Mouse (Mus musculus) erythroblast, embryonic 14.5 days (primary cell): ENCODE results near the gene Lonp1. TPM values are rescaled to one million over a fixed set of nuclear protein-coding genes. Genes with fewer than 3 reads are reported as not detected.
A peak's percentile ranks its signal among the peaks of the same experiment; 100 is the strongest.

Experiments used
- H3K27me3 ChIP-seq: 2 replicates; pipeline ENCODE4 v1.6.1; 2012; ENCODE audit warnings: inconsistent platforms; ENCODE audit not compliant: control insufficient read depth
- H3K36me3 ChIP-seq: 2 replicates; pipeline ENCODE4 v1.6.1; 2012; ENCODE audit warnings: mild to moderate bottlenecking, inconsistent platforms; ENCODE audit not compliant: control insufficient read depth
- H3K4me1 ChIP-seq: 2 replicates; pipeline ENCODE4 v1.6.1; 2012; ENCODE audit warnings: inconsistent platforms; ENCODE audit not compliant: control insufficient read depth
- H3K4me3 ChIP-seq: replicated peaks from 2 replicates; pipeline ENCODE3; 2012; ENCODE audit warnings: moderate library complexity, mild to moderate bottlenecking, inconsistent platforms
- H3K9me3 ChIP-seq: 2 replicates; pipeline ENCODE4 v1.6.1; 2012; ENCODE audit warnings: low read length, inconsistent platforms, mixed read lengths; ENCODE audit not compliant: control insufficient read depth
- GATA1 ChIP-seq: IDR thresholded peaks from 2 replicates; pipeline ENCODE4 v1.6.1; 2012; ENCODE audit warnings: low read length, inconsistent platforms, mixed read lengths
- TAL1 ChIP-seq: IDR thresholded peaks from 3 replicates; pipeline ENCODE4 v1.6.1; 2012; ENCODE audit warnings: low read length, inconsistent platforms, mixed read lengths
- polyA plus RNA-seq: library from polyadenylated mRNA; stranded (reverse); fragments of >175 nt; gene quantifications from 2 replicates; pipeline ENCODE4 v1.2.3, GENCODE M21; 2012

Gene Lonp1
- polyA plus RNA-seq, 1 experiment = 6.7 TPM

DNA sequence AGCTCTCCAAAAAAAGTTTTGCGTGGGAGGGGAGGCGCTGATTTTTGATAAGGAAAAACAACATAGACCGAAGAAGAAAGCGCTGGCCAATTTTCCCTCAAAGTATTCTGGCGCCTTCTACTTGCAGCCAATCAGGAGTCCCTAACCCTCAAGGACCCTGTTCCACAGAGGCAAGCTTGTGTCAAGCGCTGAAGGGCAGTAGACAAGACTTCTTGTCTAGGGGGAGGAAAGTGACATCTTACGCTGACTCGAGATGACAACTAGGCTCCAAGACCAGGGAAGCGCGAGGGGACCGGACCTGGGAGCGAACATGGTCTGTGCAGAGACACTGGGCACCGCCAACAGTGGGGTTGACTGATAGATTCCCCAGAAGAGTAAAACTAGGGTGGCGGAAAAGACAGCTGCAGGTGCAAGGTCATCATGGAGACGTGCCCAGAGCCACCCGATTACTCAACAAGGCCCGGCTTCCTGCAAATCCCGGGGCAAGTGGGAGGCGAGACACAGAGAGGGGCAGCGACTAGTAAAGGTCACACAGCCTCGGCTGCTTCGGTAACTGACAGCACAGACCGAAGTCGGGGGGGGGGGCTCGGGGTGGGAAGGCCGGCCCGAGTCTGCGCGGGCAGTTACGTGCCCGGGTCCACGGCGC, 43.0 kb downstream of the Lonp1 start:
- no peaks in the 10 kb centered on the region for H3K27me3 ChIP-seq
- no peaks in the 10 kb centered on the region for H3K9me3 ChIP-seq
- H3K36me3 ChIP-seq = peaks cover 76% of the 10 kb centered on the region
- TF ChIP-seq GATA1 (no peak), TAL1 (no peak)
- peak overlapping the region; percentile 99 for H3K4me3 ChIP-seq
- H3K4me1 ChIP-seq = peaks cover 68% of the 10 kb centered on the region

DNA sequence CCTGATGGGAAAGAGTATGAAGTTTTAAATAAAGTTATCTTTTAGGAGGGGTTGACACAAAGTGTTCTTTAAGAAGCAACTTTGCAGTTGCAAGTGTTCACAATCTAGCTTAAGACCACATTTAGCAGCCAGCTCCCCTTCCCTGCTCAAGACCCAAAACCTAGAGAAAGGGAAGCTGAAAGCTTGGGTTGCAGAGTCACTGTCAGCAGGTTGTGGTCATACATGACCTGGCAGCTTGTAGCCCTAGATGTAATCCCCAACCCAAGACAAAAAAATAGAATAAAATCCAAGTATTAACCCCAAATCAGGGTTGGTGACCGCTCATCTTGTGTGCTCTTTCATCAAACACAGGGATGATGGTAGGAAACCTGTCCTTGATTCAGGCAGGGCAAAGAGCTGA, 43.6 kb downstream of the Lonp1 start:
- Histone ChIP-seq H3K4me3 (peak overlapping the region; percentile 99), H3K9me3 (no peaks in the 10 kb centered on the region), H3K27me3 (no peaks in the 10 kb centered on the region), H3K4me1 (peaks cover 62% of the 10 kb centered on the region), H3K36me3 (peaks cover 76% of the 10 kb centered on the region)
- TF ChIP-seq GATA1 (no peak), TAL1 (no peak)

DNA sequence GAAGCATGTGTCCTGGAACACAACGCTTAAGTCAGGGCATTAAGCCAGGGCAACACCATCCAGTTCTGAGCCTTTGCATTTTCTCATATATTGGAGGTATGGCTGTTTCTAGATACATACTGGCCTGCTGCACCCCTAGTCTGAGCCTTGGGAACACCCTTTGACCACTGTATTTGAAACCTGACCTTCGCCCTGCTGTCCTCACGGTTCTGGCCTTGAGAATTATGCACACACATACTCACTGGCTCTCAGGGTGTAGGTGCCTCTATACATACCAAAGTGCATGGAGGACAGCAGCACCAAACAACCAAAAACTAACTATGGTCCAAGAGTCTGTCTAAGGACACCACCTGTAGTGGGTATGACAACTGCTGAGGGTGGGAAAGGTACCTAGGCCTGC, 53.7 kb downstream of the Lonp1 start:
- Histone ChIP-seq H3K36me3 (peaks cover 96% of the 10 kb centered on the region), H3K27me3 (no peaks in the 10 kb centered on the region), H3K9me3 (no peaks in the 10 kb centered on the region), H3K4me3 (no peak overlapping the region), H3K4me1 (no peaks in the 10 kb centered on the region)
- TF ChIP-seq GATA1 (no peak), TAL1 (no peak)

DNA sequence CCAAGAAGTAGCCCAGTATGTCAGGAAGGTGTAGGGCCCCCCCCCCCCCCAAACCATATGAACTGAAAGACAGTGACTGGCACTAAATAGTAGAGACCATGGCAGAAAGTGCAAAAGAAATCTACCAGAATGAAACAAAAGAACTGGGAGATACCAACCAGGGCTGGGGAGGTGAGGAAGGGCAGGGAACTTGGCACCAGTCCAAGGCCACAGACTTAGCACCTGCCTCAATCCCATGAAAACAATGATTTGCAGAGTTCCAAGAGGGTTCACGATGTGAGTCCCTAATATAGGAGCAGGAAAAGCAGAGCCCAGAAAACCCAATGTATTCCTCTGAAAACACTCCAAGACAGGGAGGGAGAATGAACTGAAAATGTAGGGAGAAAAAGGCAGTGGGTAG, 54.5 kb downstream of the Lonp1 start:
- Histone ChIP-seq H3K9me3 (no peaks in the 10 kb centered on the region), H3K4me1 (no peaks in the 10 kb centered on the region), H3K4me3 (no peak overlapping the region), H3K36me3 (peaks cover 96% of the 10 kb centered on the region), H3K27me3 (no peaks in the 10 kb centered on the region)
- TF ChIP-seq GATA1 = no peak
- TF ChIP-seq TAL1 = no peak

DNA sequence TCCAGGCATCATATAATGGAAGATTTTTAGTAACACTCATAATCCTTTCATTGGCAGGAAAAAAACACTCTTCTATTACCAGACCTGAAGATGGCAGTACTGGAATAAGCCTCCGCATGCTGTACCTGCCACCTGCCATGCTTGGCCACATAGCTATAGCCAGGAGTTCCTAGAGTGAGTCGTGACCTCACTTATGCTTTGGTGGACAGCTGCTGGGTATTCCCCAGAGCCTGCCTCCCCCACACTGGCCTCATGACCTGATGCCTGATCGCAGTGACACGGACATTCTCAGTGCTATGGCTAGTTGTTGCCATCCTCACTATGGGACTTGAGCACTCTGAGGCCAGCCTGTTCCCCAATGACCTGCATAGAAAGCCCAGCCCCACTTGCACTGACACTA, 56.4 kb downstream of the Lonp1 start:
- Histone ChIP-seq H3K27me3 (no peaks in the 10 kb centered on the region), H3K4me1 (no peaks in the 10 kb centered on the region), H3K9me3 (no peaks in the 10 kb centered on the region), H3K36me3 (peaks cover 99% of the 10 kb centered on the region), H3K4me3 (no peak overlapping the region)
- no peak for TF ChIP-seq TAL1
- TF ChIP-seq GATA1 = no peak

DNA sequence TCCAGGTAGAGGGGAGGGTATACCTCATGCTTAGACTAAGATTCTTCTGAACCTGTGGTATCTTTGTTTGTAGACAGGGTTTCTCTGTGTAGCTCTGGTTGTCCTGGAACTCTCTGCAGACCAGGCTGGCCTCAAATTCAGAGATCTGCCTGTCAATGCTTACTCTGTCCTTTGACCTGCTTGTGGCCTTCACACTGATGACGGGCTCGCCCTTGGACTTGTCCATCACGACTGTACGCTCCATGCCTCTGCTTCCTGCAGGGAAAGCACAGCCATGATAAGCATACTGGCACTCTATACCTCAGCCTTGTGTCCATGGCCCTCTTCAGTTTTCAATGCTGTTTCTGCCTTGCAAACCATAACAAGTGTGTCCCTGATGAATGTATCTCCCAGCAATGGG, 59.3 kb downstream of the Lonp1 start:
- no peaks in the 10 kb centered on the region for H3K9me3 ChIP-seq
- H3K27me3 ChIP-seq = no peaks in the 10 kb centered on the region
- H3K4me1 ChIP-seq = no peaks in the 10 kb centered on the region
- peaks cover 100% of the 10 kb centered on the region for H3K36me3 ChIP-seq
- H3K4me3 ChIP-seq = no peak overlapping the region
- no peak for TF ChIP-seq TAL1
- TF ChIP-seq GATA1 = no peak

DNA sequence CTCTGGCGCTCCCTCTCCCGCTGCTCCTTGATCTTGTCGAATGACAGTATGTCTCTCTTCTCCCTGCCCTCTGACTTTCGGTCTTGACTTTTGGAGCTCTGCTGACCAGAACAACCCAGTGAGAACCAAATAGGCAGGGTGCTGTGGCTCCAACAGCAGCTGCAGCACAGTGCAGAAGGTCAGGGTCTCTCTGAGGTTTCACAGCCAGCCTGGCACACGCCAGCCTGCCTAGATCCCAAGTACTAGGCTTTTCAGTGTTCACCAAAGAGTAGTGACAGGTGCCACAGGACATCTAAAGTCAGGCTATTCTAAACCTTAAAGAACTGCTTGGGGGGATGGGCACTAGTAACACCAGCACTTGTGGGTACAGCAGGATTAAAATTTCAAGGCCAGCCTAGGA, 59.8 kb downstream of the Lonp1 start:
- no peaks in the 10 kb centered on the region for H3K4me1 ChIP-seq
- no peak overlapping the region for H3K4me3 ChIP-seq
- H3K9me3 ChIP-seq = no peaks in the 10 kb centered on the region
- peaks cover 100% of the 10 kb centered on the region for H3K36me3 ChIP-seq
- H3K27me3 ChIP-seq = no peaks in the 10 kb centered on the region
- TF ChIP-seq GATA1 (no peak), TAL1 (no peak)

DNA sequence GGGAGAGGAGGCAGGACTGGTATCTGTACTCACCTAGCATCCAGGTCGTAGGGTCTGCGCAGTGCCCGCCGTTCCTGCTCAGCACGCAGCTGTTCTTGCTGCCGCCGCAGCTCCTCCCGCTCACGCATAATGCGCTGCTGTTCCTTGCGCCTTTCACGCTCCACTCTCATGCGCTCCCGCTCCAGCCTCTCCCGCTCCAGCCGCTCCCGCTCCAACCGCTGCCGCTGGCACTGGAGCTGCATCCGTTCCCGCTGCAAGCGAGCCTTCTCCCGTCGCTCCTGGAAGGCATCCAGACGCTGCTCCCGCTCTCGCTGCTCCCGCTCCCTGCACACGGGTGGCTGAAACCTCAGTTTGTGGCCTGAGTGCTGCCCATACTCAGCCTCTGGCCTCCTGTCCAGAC, 60.4 kb downstream of the Lonp1 start:
- no peaks in the 10 kb centered on the region for H3K4me1 ChIP-seq
- no peak for TF ChIP-seq GATA1
- TF ChIP-seq TAL1 = no peak

More for the DNA sequence above, 60.4 kb downstream of the Lonp1 start:
- H3K27me3 ChIP-seq = no peaks in the 10 kb centered on the region
- no peak overlapping the region for H3K4me3 ChIP-seq
- peaks cover 100% of the 10 kb centered on the region for H3K36me3 ChIP-seq
- H3K9me3 ChIP-seq = no peaks in the 10 kb centered on the region

Other genes with a start within 250 kb of the Lonp1 start
- 0.33 and 0.44 TPM in 2 replicates for gene Ptprs, start 150.4 kb downstream of the Lonp1 start, polyA plus RNA-seq
- gene Znrf4, start 114.5 kb downstream of the Lonp1 start, polyA plus RNA-seq = not detected in 2 replicates
- 0.04 and 0.10 TPM in 2 replicates for gene Gm20219, start 72.5 kb downstream of the Lonp1 start, polyA plus RNA-seq
- 26.3 and 27.6 TPM in 2 replicates for gene Safb2, start 42.3 kb downstream of the Lonp1 start, polyA plus RNA-seq
- 27.9 and 29.6 TPM in 2 replicates for gene Safb, start 42.1 kb downstream of the Lonp1 start, polyA plus RNA-seq
- 21.4 and 25.5 TPM in 2 replicates for gene 2410015M20Rik, start 17.1 kb downstream of the Lonp1 start, polyA plus RNA-seq
- gene Rpl36, start 13.5 kb downstream of the Lonp1 start, polyA plus RNA-seq = 810 and 1,011 TPM in 2 replicates
- not detected in 2 replicates for gene Catsperd, start 1.3 kb upstream of the Lonp1 start, polyA plus RNA-seq
- 16.4 and 17.4 TPM in 2 replicates for gene Ranbp3, start 46.4 kb upstream of the Lonp1 start, polyA plus RNA-seq
- 70.5 and 83.1 TPM in 2 replicates for gene Ndufa11, start 90.9 kb upstream of the Lonp1 start, polyA plus RNA-seq
- 0.22 and 0.55 TPM in 2 replicates for gene Vmac, start 91.1 kb upstream of the Lonp1 start, polyA plus RNA-seq
- gene Nrtn, start 130.6 kb upstream of the Lonp1 start, polyA plus RNA-seq = 1.4 and 2.2 TPM in 2 replicates
- 2.7 and 3.2 TPM in 2 replicates for gene Dus3l, start 137.9 kb upstream of the Lonp1 start, polyA plus RNA-seq
- 0.66 and 0.78 TPM in 2 replicates for gene Prr22, start 143.4 kb upstream of the Lonp1 start, polyA plus RNA-seq
- gene Rfx2, start 204.1 kb upstream of the Lonp1 start, polyA plus RNA-seq = 26.9 and 29.2 TPM in 2 replicates
- gene Acsbg2, start 247.6 kb upstream of the Lonp1 start, polyA plus RNA-seq = not detected in 2 replicates
- not detected in 2 replicates for gene 1700061G19Rik, start 248.6 kb upstream of the Lonp1 start, polyA plus RNA-seq